Mouse (Mus musculus) bone marrow, adult 2 months (tissue): Measurements from ENCODE around the gene Fhod1.

Experiments
- CTCF ChIP-seq: fragments of 200-500 bp; IDR thresholded peaks from 2 replicates; pipeline ENCODE4 v1.5.1; 2011; ENCODE audit warnings: low read length, control low read depth; ENCODE audit not compliant: control insufficient read depth, insufficient read depth
- POLR2A ChIP-seq: fragments of 200-500 bp; IDR thresholded peaks from 2 replicates; pipeline ENCODE4 v1.6.1; 2011; ENCODE audit warnings: low read depth, mild to moderate bottlenecking, control low read depth, low read length, borderline replicate concordance; ENCODE audit not compliant: control insufficient read depth

GRCm38 (mm10) chr8:105303396-105303795 lies 44.4 kb downstream of the Fhod1 start:
- TF ChIP-seq CTCF (no peak), POLR2A (no peak)
